Mouse (Mus musculus) CH12.LX (cell line): Measurements from ENCODE around the gene Zfpm1. TPM values are rescaled to one million over a fixed set of nuclear protein-coding genes. Genes with fewer than 3 reads are reported as not detected.

ENCODE experiments used
- DNase-seq: peaks from one replicate; pipeline ENCODE4 v3.0.0-alpha.2; 2013; ENCODE audit errors: extremely low read depth
- H3K27ac ChIP-seq: 2 replicates; pipeline ENCODE4 v1.5.1; 2012; ENCODE audit warnings: low read depth, mild to moderate bottlenecking, control low read depth, moderate library complexity; ENCODE audit not compliant: insufficient read depth
- H3K27me3 ChIP-seq: replicated peaks from 2 replicates; pipeline ENCODE3; 2012; ENCODE audit warnings: inconsistent platforms
- H3K36me3 ChIP-seq, 2 experiments: replicated peaks in 1 of 2; 2 replicates each; pipeline versions ENCODE3 to v1.6.1; 2012; ENCODE audit warnings: inconsistent platforms in 1 of 2, low read length in 1 of 2, mild to moderate bottlenecking in 1 of 2, mixed read lengths in 1 of 2, moderate library complexity in 1 of 2; ENCODE audit not compliant: control insufficient read depth in 1 of 2, insufficient read depth in 1 of 2
- H3K4me1 ChIP-seq, 2 experiments: 2 replicates each; pipeline ENCODE4 v1.6.1; 2012; ENCODE audit warnings: inconsistent platforms in 1 of 2, moderate library complexity in 1 of 2; ENCODE audit not compliant: insufficient read depth in 2 of 2, control insufficient read depth in 1 of 2
- H3K4me2 ChIP-seq: 2 replicates; pipeline ENCODE4 v1.6.1; 2012; ENCODE audit warnings: low read depth, mild to moderate bottlenecking, control low read depth; ENCODE audit not compliant: poor library complexity, insufficient read depth, severe bottlenecking
- H3K4me3 ChIP-seq, 3 experiments: fragments of 150-350 bp in 1 of 3; sonication (generic) in 1 of 3; replicated peaks in 1 of 3; 2 replicates each; pipeline versions ENCODE3 to v1.5.1; 2011 to 2012; ENCODE audit warnings: low read depth in 2 of 3, low read length in 2 of 3, mild to moderate bottlenecking in 2 of 3, moderate library complexity in 2 of 3, control low read depth in 1 of 3, improper control_type of control experiment in 1 of 3, inconsistent platforms in 1 of 3, mixed read lengths in 1 of 3; ENCODE audit not compliant: poor library complexity in 1 of 3
- H3K79me2 ChIP-seq: replicated peaks from 2 replicates; pipeline ENCODE4 v1.6.1; 2012; ENCODE audit warnings: mild to moderate bottlenecking, moderate library complexity; ENCODE audit not compliant: control insufficient read depth, poor library complexity, insufficient read depth, severe bottlenecking; ENCODE audit errors: extremely low read depth
- H3K9ac ChIP-seq: 2 replicates; pipeline ENCODE4 v1.6.1; 2012; ENCODE audit warnings: low read depth, mild to moderate bottlenecking, control low read depth, moderate library complexity; ENCODE audit not compliant: insufficient read depth
- H3K9me3 ChIP-seq: replicated peaks from 2 replicates; pipeline ENCODE3; 2012; ENCODE audit warnings: low read length, inconsistent platforms, mixed read lengths
- BHLHE40 ChIP-seq: IDR thresholded peaks from 2 replicates; pipeline ENCODE4 v1.6.1; 2011; ENCODE audit warnings: mild to moderate bottlenecking, low read depth, low read length, improper control_type of control experiment
- CHD1 ChIP-seq: IDR thresholded peaks from 2 replicates; pipeline ENCODE4 v1.6.1; 2012; ENCODE audit warnings: low read depth, low read length, improper control_type of control experiment, inconsistent platforms
- CHD2 ChIP-seq: IDR thresholded peaks from 2 replicates; pipeline ENCODE4 v1.6.1; 2011; ENCODE audit warnings: low read length, improper control_type of control experiment
- CTCF ChIP-seq, 2 experiments: IDR thresholded peaks in 1 of 2; conservative IDR thresholded peaks in 1 of 2; 2 replicates each; pipeline ENCODE4 v1.5.1; 2011 to 2012; ENCODE audit warnings: low read depth in 2 of 2, low read length in 2 of 2, improper control_type of control experiment in 1 of 2, inconsistent platforms in 1 of 2, mild to moderate bottlenecking in 1 of 2, moderate library complexity in 1 of 2
- EP300 ChIP-seq: IDR thresholded peaks from 2 replicates; pipeline ENCODE4 v1.6.1; 2011; ENCODE audit warnings: low read length, improper control_type of control experiment
- ETS1 ChIP-seq: conservative IDR thresholded peaks from 2 replicates; pipeline ENCODE4 v1.6.1; 2012; ENCODE audit warnings: low read depth, mild to moderate bottlenecking, inconsistent platforms, low read length, improper control_type of control experiment, moderate library complexity
- IRF4 ChIP-seq: IDR thresholded peaks from 2 replicates; pipeline ENCODE4 v1.6.1; 2014; ENCODE audit warnings: low read depth, mild to moderate bottlenecking, inconsistent platforms, low read length, improper control_type of control experiment
- JUND ChIP-seq: conservative IDR thresholded peaks from 2 replicates; pipeline ENCODE4 v1.6.1; 2011; ENCODE audit warnings: low read depth, low read length, improper control_type of control experiment
- KAT2A ChIP-seq: IDR thresholded peaks from 2 replicates; pipeline ENCODE4 v1.6.1; 2012; ENCODE audit warnings: low read length, improper control_type of control experiment, inconsistent platforms; ENCODE audit not compliant: insufficient replicate concordance
- MXI1 ChIP-seq: IDR thresholded peaks from 2 replicates; pipeline ENCODE4 v1.6.1; 2011; ENCODE audit warnings: mild to moderate bottlenecking, low read depth, low read length, improper control_type of control experiment
- MYC ChIP-seq: IDR thresholded peaks from 2 replicates; pipeline ENCODE4 v1.6.1; 2011; ENCODE audit warnings: low read depth, mild to moderate bottlenecking, improper control_type of control experiment, low read length
- PAX5 ChIP-seq: IDR thresholded peaks from 2 replicates; pipeline ENCODE4 v1.6.1; 2012; ENCODE audit warnings: low read length, inconsistent platforms, mixed read lengths
- POLR2A ChIP-seq: IDR thresholded peaks from 2 replicates; pipeline ENCODE4 v1.6.1; 2011; ENCODE audit warnings: low read depth, mild to moderate bottlenecking, improper control_type of control experiment, low read length
- RCOR1 ChIP-seq: conservative IDR thresholded peaks from 2 replicates; pipeline ENCODE4 v1.6.1; 2012; ENCODE audit warnings: low read depth, mild to moderate bottlenecking, inconsistent platforms, low read length, improper control_type of control experiment
- TBP ChIP-seq: conservative IDR thresholded peaks from 2 replicates; pipeline ENCODE4 v1.6.1; 2011; ENCODE audit warnings: low read depth, low read length, improper control_type of control experiment
- TCF12 ChIP-seq: IDR thresholded peaks from 2 replicates; pipeline ENCODE4 v1.6.1; 2014; ENCODE audit warnings: low read depth, mild to moderate bottlenecking, inconsistent platforms, low read length, improper control_type of control experiment
- USF1 ChIP-seq: IDR thresholded peaks from 2 replicates; pipeline ENCODE4 v1.6.1; 2014; ENCODE audit warnings: low read depth, mild to moderate bottlenecking, inconsistent platforms, low read length, improper control_type of control experiment
- USF2 ChIP-seq: conservative IDR thresholded peaks from 2 replicates; pipeline ENCODE4 v1.6.1; 2011; ENCODE audit warnings: low read depth, low read length, improper control_type of control experiment
- ZKSCAN1 ChIP-seq: IDR thresholded peaks from 2 replicates; pipeline ENCODE4 v1.6.1; 2012; ENCODE audit warnings: low read depth, inconsistent platforms, low read length, improper control_type of control experiment, borderline replicate concordance
- ZMIZ1 ChIP-seq: IDR thresholded peaks from 2 replicates; pipeline ENCODE4 v1.6.1; 2012; ENCODE audit warnings: low read depth, mild to moderate bottlenecking, inconsistent platforms, low read length, improper control_type of control experiment
- ZNF384 ChIP-seq: IDR thresholded peaks from 2 replicates; pipeline ENCODE4 v1.6.1; 2012; ENCODE audit warnings: low read depth, low read length, improper control_type of control experiment, inconsistent platforms
- dilution Hi-C: fragments of 300-500 bp; cut with MboI; formaldehyde crosslinking; loops from 2 replicates; pipeline ENCODE4 v1.14.3; 2020; ENCODE audit warnings: low sequenced_read_pairs; ENCODE audit not compliant: extremely low pct_unique_long_range_greater_than_20kb, extremely low pct_ligation_motif_present
- in situ Hi-C: fragments of 300-500 bp; cut with MboI; formaldehyde crosslinking; loops from 3 replicates; pipeline ENCODE4 v1.14.3; 2019; ENCODE audit warnings: low sequenced_read_pairs, low pct_ligation_motif_present, low pct_unique_long_range_greater_than_20kb, mixed read lengths
- polyA plus RNA-seq: library from polyadenylated mRNA; unstranded; fragments of >175 nt; gene quantifications from 2 replicates; pipeline ENCODE4 v1.2.1, GENCODE M21; 2012; ENCODE audit warnings: low read depth; ENCODE audit not compliant: insufficient read length
- total RNA-seq, 2 experiments: library from RNA; depleted of rRNA; stranded (reverse); fragments of 300-350 nt in 1 of 2; fragments of >200 nt in 1 of 2; gene quantifications; 2 replicates each; pipeline ENCODE4 v1.2.3; 2012 to 2014

Zfpm1 gene
- total and polyA plus RNA-seq, 3 experiments: 11.0 to 63.5 (median 30.1) TPM

- no peak for TF ChIP-seq ZKSCAN1
- TF ChIP-seq ZMIZ1: no peak; the same call in 1 of the 2 replicates
- TF ChIP-seq CTCF (conservative IDR thresholded peaks at IDR 0.05 in 1 of 2, IDR thresholded peaks at IDR 0.05 in 1 of 2; ENCODE audit: low read depth in 2 of 2, low read length in 2 of 2): no peak
- TF ChIP-seq USF1: no peak
- no peak for TF ChIP-seq USF2
- TF ChIP-seq TCF12: peak; percentile 67
- TF ChIP-seq ZNF384: no peak
- no peak for TF ChIP-seq JUND
- TF ChIP-seq POLR2A: peak; percentile 93
- no peak for TF ChIP-seq RCOR1
- TF ChIP-seq CHD1: no peak
These were observed 94.7 kb downstream of the Zfpm1 start, which contains the start of gene Zc3h18 (continued) for GRCm38 (mm10) chr8:122376365-122377231.

- H3K9ac ChIP-seq: no peak overlapping the region
- H3K27me3 ChIP-seq: no peaks in the 10 kb centered on the region
- H3K4me3 ChIP-seq: no peak overlapping the region
- no peak for DNase-seq
- dilution Hi-C loops: no loop called here
- H3K4me2 ChIP-seq: no peak overlapping the region
- peaks cover 48% of the 10 kb centered on the region for H3K79me2 ChIP-seq
- H3K9me3 ChIP-seq: no peaks in the 10 kb centered on the region
- in situ Hi-C loops: no loop called here
- peaks cover 5 to 6% of the 10 kb centered on the region in 2 experiments for H3K4me1 ChIP-seq
- TF ChIP-seq RCOR1 (no peak), TBP (no peak), MYC (no peak), PAX5 (no peak), CHD2 (no peak), ZMIZ1 (no peak), IRF4 (no peak), USF1 (no peak), CHD1 (no peak), BHLHE40 (no peak), JUND (no peak), POLR2A (no peak), KAT2A (no peak), EP300 (no peak), MXI1 (no peak), ETS1 (no peak)
- no peak overlapping the region for H3K27ac ChIP-seq
- peaks cover 69 to 90% of the 10 kb centered on the region in 2 experiments for H3K36me3 ChIP-seq
These were observed 101.1 kb downstream of the Zfpm1 start for GRCm38 (mm10) chr8:122383039-122383438.

Other genes with a start within 250 kb of the Zfpm1 start
- 0.25 and 0.46 TPM in 2 replicates for gene Trhr2, start 78.6 kb downstream of the Zfpm1 start, total RNA-seq (2012; rRNA removed)
- not detected in 2 replicates for gene Trhr2, start 78.6 kb downstream of the Zfpm1 start, total RNA-seq (2014; rRNA removed)
- 0.42 and 0.51 TPM in 2 replicates for gene Trhr2, start 78.6 kb downstream of the Zfpm1 start, polyA plus RNA-seq
- gene Zc3h18, start 94.5 kb downstream of the Zfpm1 start, total RNA-seq (2012; rRNA removed): 58.5 and 66.0 TPM in 2 replicates
- gene Zc3h18, start 94.5 kb downstream of the Zfpm1 start, total RNA-seq (2014; rRNA removed): 34.6 and 36.3 TPM in 2 replicates
- 81.6 and 83.0 TPM in 2 replicates for gene Zc3h18, start 94.5 kb downstream of the Zfpm1 start, polyA plus RNA-seq
- 0.21 TPM in 1 of 2 replicates, not detected in the other for gene Il17c, start 139.9 kb downstream of the Zfpm1 start, total RNA-seq (2012; rRNA removed)
- not detected in 2 replicates for gene Il17c, start 139.9 kb downstream of the Zfpm1 start, total RNA-seq (2014; rRNA removed)
- 0.33 TPM in 1 of 2 replicates, not detected in the other for gene Il17c, start 139.9 kb downstream of the Zfpm1 start, polyA plus RNA-seq
- 978 and 1,119 TPM in 2 replicates for gene Cyba, start 150.8 kb downstream of the Zfpm1 start, total RNA-seq (2012; rRNA removed)
- gene Cyba, start 150.8 kb downstream of the Zfpm1 start, total RNA-seq (2014; rRNA removed): 450 and 466 TPM in 2 replicates
- 848 and 1,050 TPM in 2 replicates for gene Cyba, start 150.8 kb downstream of the Zfpm1 start, polyA plus RNA-seq
- gene Mvd, start 161.3 kb downstream of the Zfpm1 start, total RNA-seq (2012; rRNA removed): 42.5 and 54.0 TPM in 2 replicates
- 56.2 and 80.3 TPM in 2 replicates for gene Mvd, start 161.3 kb downstream of the Zfpm1 start, total RNA-seq (2014; rRNA removed)
- 47.3 and 50.3 TPM in 2 replicates for gene Mvd, start 161.3 kb downstream of the Zfpm1 start, polyA plus RNA-seq
- 0.47 and 1.0 TPM in 2 replicates for gene Snai3, start 178.6 kb downstream of the Zfpm1 start, total RNA-seq (2012; rRNA removed)
- gene Snai3, start 178.6 kb downstream of the Zfpm1 start, total RNA-seq (2014; rRNA removed): 0.28 and 0.44 TPM in 2 replicates
- 0.19 and 0.49 TPM in 2 replicates for gene Snai3, start 178.6 kb downstream of the Zfpm1 start, polyA plus RNA-seq
- 8.5 and 9.1 TPM in 2 replicates for gene Rnf166, start 193.9 kb downstream of the Zfpm1 start, total RNA-seq (2012; rRNA removed)
- gene Rnf166, start 193.9 kb downstream of the Zfpm1 start, total RNA-seq (2014; rRNA removed): 6.5 and 7.7 TPM in 2 replicates
- gene Rnf166, start 193.9 kb downstream of the Zfpm1 start, polyA plus RNA-seq: 12.9 and 13.0 TPM in 2 replicates
- 40.4 and 55.7 TPM in 2 replicates for gene Ctu2, start 194.0 kb downstream of the Zfpm1 start, total RNA-seq (2012; rRNA removed)
- gene Ctu2, start 194.0 kb downstream of the Zfpm1 start, total RNA-seq (2014; rRNA removed): 23.8 and 27.9 TPM in 2 replicates
- 63.1 and 80.6 TPM in 2 replicates for gene Ctu2, start 194.0 kb downstream of the Zfpm1 start, polyA plus RNA-seq